Mouse (Mus musculus): ENCODE results near the gene Rai14. TPM values are rescaled to one million over a fixed set of nuclear protein-coding genes. Genes with fewer than 3 reads are reported as not detected.

Gene Rai14
- total and polyA plus RNA-seq, 3 experiments = not detected

DNA sequence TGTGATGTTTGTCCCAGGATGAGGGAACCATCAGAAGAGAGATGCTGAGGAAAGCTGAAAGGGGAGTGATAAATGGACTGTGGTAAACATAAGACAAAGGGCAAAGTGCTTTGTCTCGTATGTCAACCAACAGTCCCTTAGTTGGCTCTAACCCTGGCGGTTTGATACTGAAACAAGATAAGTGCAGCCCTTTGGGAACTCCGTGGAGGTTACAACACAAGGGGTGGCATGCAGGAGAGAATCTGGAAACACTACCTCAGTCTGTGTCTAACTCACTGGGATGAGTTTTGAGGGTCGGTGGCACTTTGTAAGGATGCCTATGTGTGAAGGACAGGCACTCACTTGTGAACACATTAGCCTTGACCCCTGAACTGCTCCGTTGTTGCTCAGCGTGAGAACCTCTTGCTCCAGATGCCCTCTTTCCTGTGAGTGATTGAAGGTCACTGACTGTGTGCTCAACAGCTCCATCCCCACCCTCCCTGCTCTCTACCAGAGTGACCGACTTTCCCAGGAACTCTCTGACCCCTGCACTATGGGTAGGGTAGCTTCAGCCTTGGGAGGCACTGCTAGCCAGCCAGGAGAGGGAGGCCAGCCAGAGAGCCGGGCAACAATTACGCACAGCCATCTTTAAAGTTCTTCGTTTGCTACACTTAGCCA is 90.7 kb downstream of the Rai14 start:
- Histone ChIP-seq H3K79me2 (ENCODE audit: control insufficient read depth, insufficient read depth, low read length, poor library complexity) (no peaks in the 10 kb centered on the region), H3K27ac (ENCODE audit: control insufficient read depth, low read depth, low read length) (no peak overlapping the region), H3K4me1 (ENCODE audit: control insufficient read depth in 1 of 2, insufficient read depth in 2 of 2, low read length in 2 of 2) (no peaks in the 10 kb centered on the region), H3K9me3 (replicated peaks; ENCODE audit: insufficient read depth, low read length) (no peaks in the 10 kb centered on the region), H3K4me3 (ENCODE audit: control insufficient read depth in 1 of 2, insufficient read depth in 1 of 2, low read depth in 2 of 2, low read length in 2 of 2) (no peak overlapping the region), H3K36me3 (ENCODE audit: control insufficient read depth in 1 of 2, insufficient read depth in 2 of 2, low read length in 2 of 2) (no peaks in the 10 kb centered on the region), H3K27me3 (ENCODE audit: control insufficient read depth in 1 of 2, insufficient read depth in 2 of 2, low read length in 2 of 2) (no peaks in the 10 kb centered on the region), H3K9ac (ENCODE audit: control insufficient read depth, low read depth, low read length, poor library complexity, severe bottlenecking) (no peak overlapping the region)
- TF ChIP-seq E2F4 (IDR thresholded peaks at IDR 0.05; ENCODE audit: borderline replicate concordance, low read depth, low read length) (no peak), CHD1 (IDR thresholded peaks at IDR 0.05; ENCODE audit: low read depth, low read length) (no peak), GABPA (IDR thresholded peaks at IDR 0.05; ENCODE audit: low read depth, low read length) (no peak), TAL1 (IDR thresholded peaks at IDR 0.05; ENCODE audit: low read length) (no peak), ELF1 (IDR thresholded peaks at IDR 0.05; ENCODE audit: low read depth, low read length) (no peak), KAT2A (conservative IDR thresholded peaks at IDR 0.05; ENCODE audit: low read depth, low read length) (no peak), ZMIZ1 (IDR thresholded peaks at IDR 0.05; ENCODE audit: low read depth, low read length) (no peak), NELFE (IDR thresholded peaks at IDR 0.05; ENCODE audit: low read depth, low read length) (no peak), USF1 (IDR thresholded peaks at IDR 0.05; ENCODE audit: low read depth, low read length) (no peak), SMC3 (IDR thresholded peaks at IDR 0.05; ENCODE audit: low read depth, low read length) (no peak), RCOR1 (IDR thresholded peaks at IDR 0.05; ENCODE audit: low read depth, low read length) (no peak), UBTF (IDR thresholded peaks at IDR 0.05; ENCODE audit: borderline replicate concordance, insufficient read depth, low read depth, low read length) (no peak), JUND (IDR thresholded peaks at IDR 0.05; ENCODE audit: low read depth, low read length) (no peak), MYC (IDR thresholded peaks at IDR 0.05; ENCODE audit: low read depth, low read length) (no peak), MEF2A (IDR thresholded peaks at IDR 0.05; ENCODE audit: extremely low read depth, insufficient replicate concordance, low read depth, low read length, poor library complexity, severe bottlenecking) (no peak), POLR2A (IDR thresholded peaks at IDR 0.05; ENCODE audit: control insufficient read depth in 1 of 2, insufficient read depth in 1 of 2, low read depth in 1 of 2, low read length in 2 of 2, poor library complexity in 1 of 2) (no peak), RAD21 (IDR thresholded peaks at IDR 0.05; ENCODE audit: low read depth, low read length) (no peak), MXI1 (IDR thresholded peaks at IDR 0.05; ENCODE audit: low read depth, low read length) (no peak), ZNF384 (IDR thresholded peaks at IDR 0.05; ENCODE audit: low read depth, low read length) (no peak)
- DNase-seq (ENCODE audit: low read depth, low spot score) = no peak

DNA sequence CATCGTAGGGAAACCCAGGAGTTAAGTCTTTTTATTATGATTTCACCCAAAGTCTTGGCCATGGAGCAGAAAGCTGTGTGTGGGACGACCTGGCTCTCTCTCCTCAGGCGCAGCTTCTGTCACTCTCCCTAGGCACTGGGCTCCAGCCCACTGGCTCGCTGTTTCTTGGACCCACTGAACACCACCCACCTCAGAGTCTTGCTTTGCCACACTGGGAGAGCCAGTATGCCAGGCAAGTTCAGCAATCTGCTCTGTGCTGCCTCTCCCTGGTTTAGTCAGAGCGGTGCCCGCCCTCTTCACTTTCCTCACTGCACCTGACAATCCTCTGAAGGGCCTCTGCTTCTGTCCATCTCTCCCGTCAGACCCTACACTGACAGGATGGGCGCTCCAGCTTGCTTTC is 93.2 kb downstream of the Rai14 start:
- H3K27me3 ChIP-seq (ENCODE audit: control insufficient read depth in 1 of 2, insufficient read depth in 2 of 2, low read length in 2 of 2) = no peaks in the 10 kb centered on the region
- no peak for DNase-seq (ENCODE audit: low read depth, low spot score)
- TF ChIP-seq TBP (IDR thresholded peaks at IDR 0.05; ENCODE audit: low read depth, low read length) (no peak), HCFC1 (IDR thresholded peaks at IDR 0.05; ENCODE audit: low read depth, low read length) (no peak), SMC3 (IDR thresholded peaks at IDR 0.05; ENCODE audit: low read depth, low read length) (no peak), JUND (IDR thresholded peaks at IDR 0.05; ENCODE audit: low read depth, low read length) (no peak), CTCF (IDR thresholded peaks at IDR 0.05 in 2 of 3, conservative IDR thresholded peaks at IDR 0.05 in 1 of 3; ENCODE audit: control insufficient read depth in 1 of 3, insufficient read depth in 1 of 3, low read depth in 2 of 3, low read length in 3 of 3, poor library complexity in 1 of 3, severe bottlenecking in 1 of 3) (no peak), RAD21 (IDR thresholded peaks at IDR 0.05; ENCODE audit: low read depth, low read length) (no peak), ZC3H11A (IDR thresholded peaks at IDR 0.05; ENCODE audit: low read depth, low read length) (no peak), MAFK (IDR thresholded peaks at IDR 0.05; ENCODE audit: borderline replicate concordance, low read depth, low read length) (no peak), TAL1 (IDR thresholded peaks at IDR 0.05; ENCODE audit: low read length) (no peak), MYB (IDR thresholded peaks at IDR 0.05; ENCODE audit: low read depth, low read length) (no peak), MYC (IDR thresholded peaks at IDR 0.05; ENCODE audit: low read depth, low read length) (no peak), POLR2A (IDR thresholded peaks at IDR 0.05; ENCODE audit: control insufficient read depth in 1 of 2, insufficient read depth in 1 of 2, low read depth in 1 of 2, low read length in 2 of 2, poor library complexity in 1 of 2) (no peak), POLR2AphosphoS5 (IDR thresholded peaks at IDR 0.05; ENCODE audit: borderline replicate concordance, low read depth, low read length) (no peak), ZMIZ1 (IDR thresholded peaks at IDR 0.05; ENCODE audit: low read depth, low read length) (no peak), EP300 (IDR thresholded peaks at IDR 0.05; ENCODE audit: low read depth in 1 of 2, low read length in 2 of 2) (no peak), TCF12 (IDR thresholded peaks at IDR 0.05; ENCODE audit: low read depth, low read length) (no peak), E2F4 (IDR thresholded peaks at IDR 0.05; ENCODE audit: borderline replicate concordance, low read depth, low read length) (no peak), GABPA (IDR thresholded peaks at IDR 0.05; ENCODE audit: low read depth, low read length) (no peak), USF2 (IDR thresholded peaks at IDR 0.05; ENCODE audit: borderline replicate concordance in 1 of 2, insufficient read depth in 1 of 2, low read depth in 1 of 2, low read length in 2 of 2) (no peak)
- no peak overlapping the region for H3K27ac ChIP-seq (ENCODE audit: control insufficient read depth, low read depth, low read length)
- H3K4me3 ChIP-seq (ENCODE audit: control insufficient read depth in 1 of 2, insufficient read depth in 1 of 2, low read depth in 2 of 2, low read length in 2 of 2) = no peak overlapping the region
- no peak overlapping the region for H3K9ac ChIP-seq (ENCODE audit: control insufficient read depth, low read depth, low read length, poor library complexity, severe bottlenecking)
- H3K36me3 ChIP-seq (ENCODE audit: control insufficient read depth in 1 of 2, insufficient read depth in 2 of 2, low read length in 2 of 2) = no peaks in the 10 kb centered on the region
- no peaks in the 10 kb centered on the region for H3K79me2 ChIP-seq (ENCODE audit: control insufficient read depth, insufficient read depth, low read length, poor library complexity)
- H3K4me1 ChIP-seq (ENCODE audit: control insufficient read depth in 1 of 2, insufficient read depth in 2 of 2, low read length in 2 of 2) = no peaks in the 10 kb centered on the region
- no peaks in the 10 kb centered on the region for H3K9me3 ChIP-seq (replicated peaks; ENCODE audit: insufficient read depth, low read length)

Data from MEL (cell line).